Mouse (Mus musculus): ENCODE data around the gene Eif4h. TPM values are rescaled to one million over a fixed set of nuclear protein-coding genes. Genes with fewer than 3 reads are reported as not detected.

Gene Eif4h
- polyA plus RNA-seq (2015; fragmentation: Nextera tagmentation; extraction: Ambion mirVana), result 343 and 356 TPM in 2 replicates

GRCm38 (mm10) chr5:134639269-134639682, at the start of gene Eif4h:
Eif4h (minus strand) TSS chr5:134639490.
- under 1% methylated on average over 51 of the region's 52 CpGs for WGBS
- H3K36me3 ChIP-seq (replicated peaks), result no peaks in the 10 kb centered on the region

GRCm38 (mm10) chr5:134688718-134689284, 49.5 kb upstream of the Eif4h start:
- Histone ChIP-seq H3K4me2 (peak overlapping the region; percentile 74), H3K4me1 (peaks cover 20% of the 10 kb centered on the region), H3K36me3 (replicated peaks) (peaks cover 8% of the 10 kb centered on the region; the same call in 1 of the 2 replicates), H3K4me3 (peak overlapping the region; percentile 78), H3K27ac (peak overlapping the region; percentile 90), H3K27me3 (replicated peaks) (no peaks in the 10 kb centered on the region), H3K9me3 (no peaks in the 10 kb centered on the region), H3K9ac (peak overlapping the region; percentile 54)
- peak; percentile 97 for ATAC-seq (replicated peaks)
- WGBS, result under 1% methylated on average over 38 of the region's 38 CpGs

More at GRCm38 (mm10) chr5:134639269-134639682, at the start of gene Eif4h:
- Histone ChIP-seq H3K4me3 (peak within 1 kb of the TSS; percentile 96), H3K4me1 (peaks cover 13% of the 10 kb centered on the region), H3K4me2 (peak within 1 kb of the TSS; percentile 63), H3K27me3 (replicated peaks) (no peaks in the 10 kb centered on the region), H3K9ac (peak within 1 kb of the TSS; percentile 99), H3K9me3 (no peaks in the 10 kb centered on the region), H3K27ac (peak within 1 kb of the TSS; percentile 95)
- ATAC-seq (replicated peaks), result peak; percentile 93

GRCm38 (mm10) chr5:134688086-134688717, 48.9 kb upstream of the Eif4h start, which contains the start of gene Limk1:
Limk1 (minus strand) TSS chr5:134688598.
- Histone ChIP-seq H3K9ac (peak within 1 kb of the TSS; percentile 80), H3K27me3 (replicated peaks) (no peaks in the 10 kb centered on the region), H3K4me2 (peak within 1 kb of the TSS; percentile 74), H3K27ac (peak within 1 kb of the TSS; percentile 90), H3K4me1 (peaks cover 20% of the 10 kb centered on the region), H3K9me3 (no peaks in the 10 kb centered on the region), H3K4me3 (peak within 1 kb of the TSS; percentile 78), H3K36me3 (replicated peaks) (peaks cover 9% of the 10 kb centered on the region; the same call in 1 of the 2 replicates)
- WGBS, result under 1% methylated on average over 60 of the region's 69 CpGs
- peak; percentile 16 for ATAC-seq (replicated peaks)

- Histone ChIP-seq H3K4me1 (peaks cover 20% of the 10 kb centered on the region), H3K27me3 (replicated peaks) (no peaks in the 10 kb centered on the region), H3K9me3 (no peaks in the 10 kb centered on the region), H3K4me3 (peak overlapping the region; percentile 78), H3K36me3 (replicated peaks) (peaks cover 9% of the 10 kb centered on the region; the same call in 1 of the 2 replicates), H3K27ac (no peak overlapping the region), H3K4me2 (peak overlapping the region; percentile 74), H3K9ac (peak overlapping the region; percentile 80)
- 89% methylated on average over 1 of the region's 1 CpGs for WGBS
- ATAC-seq (replicated peaks), result no peak
Measured at GRCm38 (mm10) chr5:134687187-134687586, 47.9 kb upstream of the Eif4h start.

- Histone ChIP-seq H3K4me2 (peak overlapping the region; percentile 74; the same call in 1 of the 2 replicates), H3K27ac (no peak overlapping the region), H3K4me3 (no peak overlapping the region), H3K9me3 (no peaks in the 10 kb centered on the region), H3K4me1 (peaks cover 20% of the 10 kb centered on the region), H3K9ac (0 out of 2 replicates have a peak overlapping the region, but pooled peaks have one; percentile 80), H3K27me3 (replicated peaks) (no peaks in the 10 kb centered on the region), H3K36me3 (replicated peaks) (peaks cover 9% of the 10 kb centered on the region; the same call in 1 of the 2 replicates)
- 91% methylated on average over 6 of the region's 6 CpGs for WGBS
- ATAC-seq (replicated peaks), result no peak
Measured at GRCm38 (mm10) chr5:134686541-134686940, 47.3 kb upstream of the Eif4h start.

- H3K4me1 ChIP-seq, result peaks cover 24% of the 10 kb centered on the region
- peaks cover 9% of the 10 kb centered on the region; the same call in 1 of the 2 replicates for H3K36me3 ChIP-seq (replicated peaks)
- H3K27me3 ChIP-seq (replicated peaks), result no peaks in the 10 kb centered on the region
- no peaks in the 10 kb centered on the region for H3K9me3 ChIP-seq
- no peak overlapping the region for H3K9ac ChIP-seq
- no peak overlapping the region for H3K27ac ChIP-seq
- H3K4me3 ChIP-seq, result no peak overlapping the region
- H3K4me2 ChIP-seq, result no peak overlapping the region
- ATAC-seq (replicated peaks), result no peak
- 67% methylated on average over 2 of the region's 2 CpGs for WGBS
Measured at GRCm38 (mm10) chr5:134684398-134684797, 45.1 kb upstream of the Eif4h start.

GRCm38 (mm10) chr5:134683813-134684212, 44.5 kb upstream of the Eif4h start:
- Histone ChIP-seq H3K9me3 (no peaks in the 10 kb centered on the region), H3K4me2 (no peak overlapping the region), H3K4me3 (no peak overlapping the region), H3K9ac (no peak overlapping the region), H3K36me3 (replicated peaks) (peaks cover 9% of the 10 kb centered on the region; the same call in 1 of the 2 replicates), H3K27me3 (replicated peaks) (no peaks in the 10 kb centered on the region), H3K4me1 (peaks cover 24% of the 10 kb centered on the region), H3K27ac (no peak overlapping the region)
- WGBS, result 80% methylated on average over 2 of the region's 2 CpGs
- ATAC-seq (replicated peaks), result no peak

- 86% methylated on average over 12 of the region's 12 CpGs for WGBS
- Histone ChIP-seq H3K4me3 (no peak overlapping the region), H3K9me3 (no peaks in the 10 kb centered on the region), H3K36me3 (replicated peaks) (peaks cover 9% of the 10 kb centered on the region; the same call in 1 of the 2 replicates), H3K4me2 (no peak overlapping the region), H3K27ac (no peak overlapping the region), H3K27me3 (replicated peaks) (no peaks in the 10 kb centered on the region), H3K9ac (no peak overlapping the region), H3K4me1 (peaks cover 28% of the 10 kb centered on the region)
- ATAC-seq (replicated peaks), result no peak
Measured at GRCm38 (mm10) chr5:134680238-134680637, 40.9 kb upstream of the Eif4h start.

GRCm38 (mm10) chr5:134678827-134679546, 39.7 kb upstream of the Eif4h start:
- no peak overlapping the region for H3K27ac ChIP-seq
- no peak for ATAC-seq (replicated peaks)

GRCm38 (mm10) chr5:134678031-134678430, 38.7 kb upstream of the Eif4h start:
- Histone ChIP-seq H3K4me1 (peaks cover 24% of the 10 kb centered on the region), H3K4me2 (no peak overlapping the region), H3K36me3 (replicated peaks) (no peaks in the 10 kb centered on the region), H3K9ac (no peak overlapping the region), H3K27ac (no peak overlapping the region), H3K4me3 (no peak overlapping the region), H3K27me3 (replicated peaks) (no peaks in the 10 kb centered on the region), H3K9me3 (no peaks in the 10 kb centered on the region)
- 71% methylated on average over 3 of the region's 3 CpGs for WGBS
- ATAC-seq (replicated peaks), result no peak

More at GRCm38 (mm10) chr5:134678827-134679546, 39.7 kb upstream of the Eif4h start:
- H3K9me3 ChIP-seq, result no peaks in the 10 kb centered on the region
- 55% methylated on average over 8 of the region's 8 CpGs for WGBS
- no peak overlapping the region for H3K9ac ChIP-seq
- H3K27me3 ChIP-seq (replicated peaks), result no peaks in the 10 kb centered on the region
- no peak overlapping the region for H3K4me2 ChIP-seq
- peaks cover 24% of the 10 kb centered on the region for H3K4me1 ChIP-seq
- no peak overlapping the region for H3K4me3 ChIP-seq
- peaks cover 3% of the 10 kb centered on the region; the same call in 1 of the 2 replicates for H3K36me3 ChIP-seq (replicated peaks)

GRCm38 (mm10) chr5:134677491-134677890, 38.2 kb upstream of the Eif4h start:
- ATAC-seq (replicated peaks), result no peak
- H3K4me1 ChIP-seq, result peaks cover 24% of the 10 kb centered on the region
- no peak overlapping the region for H3K4me3 ChIP-seq
- H3K4me2 ChIP-seq, result no peak overlapping the region
- H3K9ac ChIP-seq, result no peak overlapping the region
- WGBS, result 89% methylated on average over 5 of the region's 5 CpGs
- no peaks in the 10 kb centered on the region for H3K27me3 ChIP-seq (replicated peaks)
- no peaks in the 10 kb centered on the region; the same call in 1 of the 2 replicates for H3K36me3 ChIP-seq (replicated peaks)
- peak overlapping the region; percentile 77; the same call in 1 of the 2 replicates for H3K27ac ChIP-seq
- no peaks in the 10 kb centered on the region for H3K9me3 ChIP-seq
